Mouse (Mus musculus) megakaryocyte, adult 5-6 weeks (primary cell): Measurements from ENCODE around the gene Rnaset2b. TPM values are rescaled to one million over a fixed set of nuclear protein-coding genes. Genes with fewer than 3 reads are reported as not detected.

Experiments used
- total RNA-seq, 2 experiments: library from RNA; stranded (forward) in 1 of 2; stranded (reverse) in 1 of 2; fragments of 153-499, 151-499 nt in 1 of 2; fragments of 221-1000, 200-1000 nt in 1 of 2; gene quantifications; 2 replicates each; pipeline versions ENCODE4 v1.2.3 to v1.2.4; 2015 to 2017

The Rnaset2b gene
- total RNA-seq, 2 experiments from 2014 or later: 608 to 643 TPM

Other genes starting within 250 kb of the Rnaset2b start
- gene Ezr, start 187.8 kb upstream of the Rnaset2b start, total RNA-seq (2015): 45.8 and 49.8 TPM in 2 replicates
- gene Ezr, start 187.8 kb upstream of the Rnaset2b start, total RNA-seq (2017): 130 and 175 TPM in 2 replicates
- gene Rsph3b, start 22.0 kb upstream of the Rnaset2b start, total RNA-seq (2015): 20.1 and 21.4 TPM in 2 replicates
- gene Rsph3b, start 22.0 kb upstream of the Rnaset2b start, total RNA-seq (2017): 28.4 and 46.1 TPM in 2 replicates
- gene Tagap1, start 9.5 kb upstream of the Rnaset2b start, total RNA-seq (2015): 31.4 and 37.1 TPM in 2 replicates
- 31.0 and 31.2 TPM in 2 replicates for gene Tagap1, start 9.5 kb upstream of the Rnaset2b start, total RNA-seq (2017)
- gene Gm49721, start 8.3 kb downstream of the Rnaset2b start, total RNA-seq (2015): not detected in 2 replicates
- not detected in 2 replicates for gene Gm49721, start 8.3 kb downstream of the Rnaset2b start, total RNA-seq (2017)
- gene Gm1604a, start 54.9 kb downstream of the Rnaset2b start, total RNA-seq (2015): 0.75 and 0.91 TPM in 2 replicates
- 0.44 and 1.9 TPM in 2 replicates for gene Gm1604a, start 54.9 kb downstream of the Rnaset2b start, total RNA-seq (2017)
- 5.6 and 6.7 TPM in 2 replicates for gene Rps6ka2, start 199.5 kb downstream of the Rnaset2b start, total RNA-seq (2015)
- gene Rps6ka2, start 199.5 kb downstream of the Rnaset2b start, total RNA-seq (2017): 5.5 and 6.5 TPM in 2 replicates